Mouse (Mus musculus): ENCODE measurements around the gene Hadh.

Hadh gene

DNA sequence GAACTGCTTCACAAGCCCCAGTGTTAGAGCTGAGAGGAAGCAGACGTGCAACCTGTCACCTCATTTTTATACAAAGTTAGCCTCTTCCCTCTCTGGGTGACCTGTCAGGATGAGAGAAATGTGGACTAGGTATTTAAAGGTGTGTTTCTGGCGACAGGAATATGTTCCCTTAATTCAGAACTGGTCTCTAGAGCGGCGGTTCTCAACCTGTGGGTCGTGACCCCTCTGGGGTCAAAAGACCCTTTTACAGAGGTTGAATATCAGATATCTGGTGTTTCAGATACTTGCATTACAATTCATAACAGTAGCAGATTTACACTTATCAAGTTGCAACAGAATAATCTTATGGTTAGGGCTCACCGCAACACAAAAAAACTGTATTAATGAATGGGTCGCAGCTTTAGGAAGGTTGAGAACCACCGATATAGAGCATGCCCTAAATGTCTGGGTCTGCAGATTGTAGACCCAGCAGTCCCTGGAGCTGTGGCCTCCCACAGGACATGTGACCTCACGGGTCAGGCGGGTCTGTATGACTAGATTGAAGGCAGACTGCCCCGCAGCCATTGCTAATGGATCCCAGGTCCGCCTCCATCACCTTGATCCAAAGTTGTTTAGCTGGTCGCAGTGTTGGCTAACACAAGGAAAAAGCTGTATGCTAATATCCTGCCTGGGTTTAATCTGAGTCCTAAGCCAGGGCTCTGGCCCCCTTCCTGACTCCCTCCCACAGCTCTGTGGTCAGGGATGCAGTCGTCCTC, 53.1 kb downstream of the Hadh start:
- no peak for DNase-seq (ENCODE audit: low read depth, low spot score)

DNA sequence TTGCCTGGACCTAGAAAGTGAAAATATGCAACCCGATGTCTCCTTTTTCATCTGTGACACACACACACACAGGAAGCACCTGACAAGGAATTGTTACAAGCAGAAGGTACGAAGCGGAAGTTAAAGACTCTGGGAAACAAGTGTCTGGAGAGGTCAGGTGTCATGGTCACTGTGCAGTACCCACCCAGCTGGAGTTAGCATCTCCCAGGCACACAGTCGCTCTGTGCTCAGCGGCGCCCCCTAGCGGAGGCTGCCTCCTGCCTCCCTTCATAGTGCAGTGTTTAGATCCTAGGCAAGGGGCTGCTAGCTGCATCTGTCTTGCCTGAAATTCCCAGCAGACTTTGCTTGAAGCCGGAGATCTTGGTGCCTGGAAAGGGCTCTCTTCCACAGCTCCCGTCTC, 57.1 kb downstream of the Hadh start:
- no peak for DNase-seq (ENCODE audit: low read depth, low spot score)

DNA sequence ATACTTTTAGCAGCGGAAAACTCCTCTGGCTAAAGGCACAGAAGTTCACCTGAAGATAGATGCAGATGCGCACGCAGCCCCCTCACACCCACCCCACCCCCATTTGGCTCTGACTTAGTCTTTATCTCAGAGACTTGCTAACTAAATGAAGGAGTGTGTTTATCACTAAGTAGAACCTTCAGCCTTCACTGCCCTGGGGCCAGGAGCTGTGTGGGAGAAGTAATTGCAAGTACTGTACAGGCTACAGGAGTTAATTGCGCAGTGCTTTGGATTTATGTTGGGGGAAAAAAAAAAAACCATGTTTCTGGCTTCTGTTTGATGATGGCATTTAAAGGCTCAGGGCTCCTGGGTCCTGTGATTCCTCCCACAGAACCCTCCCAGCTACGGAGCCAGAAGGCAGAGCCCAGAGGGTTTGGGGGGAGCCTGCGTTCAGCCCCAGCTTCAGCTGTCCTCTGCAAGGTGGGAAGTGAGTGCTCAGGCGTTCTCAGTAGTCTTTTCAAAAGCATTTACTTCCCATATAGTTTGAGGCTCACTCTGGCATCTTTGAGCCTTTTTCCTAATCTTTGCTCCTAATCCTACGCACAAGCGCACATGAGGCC, 57.7 kb downstream of the Hadh start:
- DNase-seq (ENCODE audit: low read depth, low spot score) = no peak

DNA sequence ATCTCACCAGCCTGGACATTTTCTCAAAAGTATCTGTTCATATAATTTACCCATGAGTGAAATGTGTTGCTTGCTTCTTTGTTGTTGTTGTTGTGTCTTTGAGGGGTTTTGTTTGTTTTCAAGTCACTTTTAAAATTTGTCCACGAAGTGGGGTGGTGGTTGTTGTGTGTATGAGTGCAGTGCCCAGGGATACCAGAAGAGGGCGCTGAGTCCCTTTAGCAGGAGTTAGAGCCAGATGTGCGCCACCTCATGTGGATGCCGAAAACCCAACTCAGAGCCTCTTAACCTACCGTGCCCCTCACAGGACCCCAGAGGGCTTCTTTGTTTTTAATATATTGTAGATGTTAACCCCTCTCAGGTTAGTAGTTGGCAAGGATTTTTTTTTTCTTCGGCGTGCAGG, 59.7 kb downstream of the Hadh start:
- no peak for DNase-seq (ENCODE audit: low read depth, low spot score)

DNA sequence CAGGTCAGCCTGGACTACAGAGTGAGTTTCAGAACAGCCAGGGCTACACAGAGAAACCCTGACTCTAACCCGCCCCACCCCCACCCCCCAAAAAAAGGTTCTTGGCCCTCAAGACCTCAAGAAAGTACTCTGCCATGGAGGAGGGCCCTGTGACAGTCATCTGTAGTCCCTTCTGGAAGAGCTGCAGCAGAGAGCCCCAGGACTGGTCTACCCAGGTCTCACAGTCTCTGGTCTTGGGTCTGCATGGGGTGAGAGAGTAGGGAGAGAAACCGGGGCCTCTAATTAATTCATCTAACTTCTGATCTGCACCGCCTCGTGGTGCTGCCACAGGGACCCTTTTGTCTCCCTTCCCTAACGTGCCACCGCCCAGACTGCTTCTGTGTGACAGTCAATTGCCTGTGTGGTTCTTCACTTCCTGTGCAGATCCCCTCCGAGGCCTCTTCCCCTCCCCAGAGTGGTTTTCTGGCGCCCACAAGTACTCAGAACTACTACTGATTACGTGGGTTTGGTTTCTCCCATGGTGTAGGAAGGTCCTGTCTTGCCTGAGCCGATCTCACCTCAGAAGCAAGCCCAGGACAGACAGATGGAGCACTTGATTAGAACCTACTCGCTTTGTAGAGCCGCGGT, 63.5 kb downstream of the Hadh start:
- DNase-seq (ENCODE audit: low read depth, low spot score) = no peak

DNA sequence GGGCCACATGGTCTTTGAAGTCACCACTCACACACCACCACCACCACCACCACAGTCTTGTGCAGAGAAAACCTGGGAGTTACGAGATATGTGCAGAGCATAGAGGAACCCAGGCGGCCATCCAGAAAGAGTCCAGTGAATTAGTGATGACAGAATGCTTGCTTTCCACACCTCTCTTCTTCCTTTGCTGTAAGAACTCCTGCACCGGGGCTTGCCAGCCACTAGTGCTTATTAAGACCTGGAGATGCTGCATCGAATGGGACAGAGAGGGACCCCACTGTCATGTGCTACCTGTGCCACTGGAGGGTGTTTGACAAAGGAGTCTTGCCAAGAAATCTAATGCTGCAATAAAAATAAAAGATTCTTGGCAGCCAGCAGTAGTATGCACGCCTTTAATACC, 64.1 kb downstream of the Hadh start:
- no peak for DNase-seq (ENCODE audit: low read depth, low spot score)

DNA sequence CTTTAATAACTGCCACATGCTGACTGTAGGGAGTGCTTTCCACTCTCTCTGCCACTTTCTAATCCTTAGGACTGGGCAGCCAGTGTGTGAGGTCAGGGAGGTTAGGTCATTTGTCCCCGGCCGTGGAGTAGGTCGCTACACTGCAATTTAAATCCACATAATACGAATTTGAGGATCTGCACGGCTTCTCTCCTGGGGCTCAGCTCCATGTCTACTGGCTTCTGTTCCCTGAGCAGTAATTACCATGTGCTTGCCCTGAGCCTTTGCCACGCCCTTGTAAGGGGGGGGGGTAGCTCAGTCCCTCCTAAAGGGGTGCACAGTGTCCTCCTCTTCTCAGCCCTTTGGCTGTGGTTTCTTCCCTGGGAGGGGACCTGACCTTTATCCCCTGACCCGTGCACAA, 69.6 kb downstream of the Hadh start:
- DNase-seq (ENCODE audit: low read depth, low spot score) = no peak

DNA sequence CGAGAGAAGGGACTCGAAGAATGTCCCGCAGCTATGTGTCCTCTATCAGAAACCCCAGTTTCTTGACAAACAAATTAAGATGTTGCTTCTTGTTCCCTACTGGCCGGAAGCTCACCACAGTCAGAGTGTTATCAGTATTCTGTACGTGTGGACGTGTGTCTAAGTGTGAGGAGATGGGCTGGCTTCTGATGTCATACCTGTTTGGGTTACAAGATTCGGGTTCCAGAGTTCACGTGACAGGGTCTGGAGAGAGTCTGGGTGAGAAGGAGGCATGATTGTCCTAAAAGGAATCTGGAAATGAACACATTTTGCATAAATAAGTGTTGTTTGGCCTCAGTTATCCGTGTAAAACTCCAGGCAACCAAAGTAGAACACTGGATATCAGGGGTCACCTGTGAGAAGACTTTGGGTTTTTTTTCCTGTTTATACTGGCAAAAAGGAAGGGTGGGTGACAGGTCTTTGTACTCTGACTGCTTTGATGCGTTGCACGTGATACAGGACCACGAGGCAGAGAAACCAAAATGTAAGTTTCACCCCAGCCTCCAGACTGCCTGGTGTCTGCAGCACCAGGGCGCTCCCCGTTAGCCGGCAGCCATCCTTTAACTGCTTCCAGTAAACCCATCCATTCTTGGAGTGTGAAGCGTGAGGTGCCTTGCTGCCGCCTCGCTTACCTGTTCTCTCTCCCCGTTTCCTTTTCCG, 72.2 kb downstream of the Hadh start:
- no peak for DNase-seq (ENCODE audit: low read depth, low spot score)

DNA sequence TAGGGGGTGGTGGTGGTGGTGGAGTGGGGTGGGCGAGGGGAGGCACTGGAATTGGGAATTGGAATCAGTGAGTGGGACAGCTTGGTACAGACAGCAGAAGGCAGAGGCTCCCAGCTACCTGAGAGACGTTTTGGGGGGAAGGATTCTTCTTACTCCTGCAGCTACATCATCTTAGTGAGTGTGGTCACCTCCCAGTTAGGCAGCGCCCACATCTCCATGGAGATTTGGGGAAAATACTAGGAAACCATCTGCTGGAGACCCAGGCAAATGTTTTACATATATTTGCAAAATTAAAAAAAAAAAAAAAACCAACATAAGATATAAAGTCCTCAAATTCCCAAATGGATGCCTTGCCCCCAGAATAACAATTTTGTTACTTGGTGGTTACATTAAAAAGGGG, 72.9 kb downstream of the Hadh start:
- DNase-seq (ENCODE audit: low read depth, low spot score) = no peak

DNA sequence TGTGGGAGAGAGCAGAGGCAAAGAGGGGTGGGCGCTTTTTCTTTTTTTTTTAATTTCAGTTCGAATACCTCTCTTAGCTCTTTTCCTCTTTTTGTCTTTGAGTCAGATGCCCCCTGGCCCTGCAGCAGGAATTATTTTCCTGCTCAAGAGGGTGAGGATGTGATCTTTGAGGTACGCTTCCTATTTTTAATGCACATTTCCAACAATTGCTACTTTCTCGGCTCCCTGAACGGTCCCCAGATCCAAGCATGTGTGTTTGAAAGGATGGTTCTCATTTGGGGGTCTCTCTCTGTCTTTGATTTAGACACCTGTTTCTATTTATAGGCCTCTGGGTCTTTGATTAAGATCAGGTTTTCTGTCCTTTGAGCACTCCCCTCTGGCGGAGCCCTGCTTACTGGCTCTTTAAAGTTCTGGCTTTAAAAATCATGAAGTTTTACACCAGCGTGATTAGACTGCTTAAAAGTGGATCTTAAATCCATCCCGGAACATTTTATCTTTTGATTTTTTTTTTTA, 75.3 kb downstream of the Hadh start:
- DNase-seq (ENCODE audit: low read depth, low spot score) = no peak

DNA sequence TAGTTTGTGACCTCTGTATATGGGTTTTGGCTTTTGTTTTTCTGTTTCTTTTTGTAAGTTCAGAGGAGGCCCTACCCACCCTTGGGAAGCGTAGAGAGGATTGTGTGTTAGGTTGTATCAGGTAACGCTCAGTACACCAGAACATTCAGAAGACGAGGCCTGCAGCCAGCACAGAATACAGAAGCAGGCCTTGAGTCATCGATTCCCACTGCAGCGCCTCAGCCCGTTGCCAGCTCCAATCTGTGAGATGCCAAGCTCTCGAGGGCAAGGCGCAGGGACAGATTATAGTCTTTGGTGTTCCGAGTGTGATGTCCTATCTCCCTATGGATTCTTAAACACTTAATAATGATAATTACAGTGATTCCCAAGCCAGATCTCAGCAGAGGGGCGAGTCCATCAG, 75.9 kb downstream of the Hadh start:
- no peak for DNase-seq (ENCODE audit: low read depth, low spot score)

DNA sequence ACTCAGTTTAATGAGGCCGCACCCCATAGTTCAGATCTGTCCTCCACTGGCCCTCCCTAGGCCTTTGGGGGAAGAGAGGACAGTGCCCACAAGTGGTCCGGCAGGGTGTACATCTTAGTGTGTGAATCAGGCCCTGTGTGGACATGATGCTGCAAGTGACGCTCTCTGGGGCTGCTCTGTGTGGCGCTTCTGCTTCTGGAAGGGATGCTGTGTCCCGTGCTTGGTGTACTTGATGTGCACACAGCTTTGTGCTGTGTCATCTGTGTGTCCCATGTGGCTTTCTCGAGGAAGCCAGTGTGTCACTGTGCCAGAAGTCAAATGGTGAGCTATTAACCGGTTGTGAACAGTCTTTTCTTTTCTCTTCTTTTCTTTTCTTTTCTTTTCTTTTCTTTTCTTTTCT, 80.4 kb downstream of the Hadh start:
- DNase-seq (ENCODE audit: low read depth, low spot score) = no peak

DNA sequence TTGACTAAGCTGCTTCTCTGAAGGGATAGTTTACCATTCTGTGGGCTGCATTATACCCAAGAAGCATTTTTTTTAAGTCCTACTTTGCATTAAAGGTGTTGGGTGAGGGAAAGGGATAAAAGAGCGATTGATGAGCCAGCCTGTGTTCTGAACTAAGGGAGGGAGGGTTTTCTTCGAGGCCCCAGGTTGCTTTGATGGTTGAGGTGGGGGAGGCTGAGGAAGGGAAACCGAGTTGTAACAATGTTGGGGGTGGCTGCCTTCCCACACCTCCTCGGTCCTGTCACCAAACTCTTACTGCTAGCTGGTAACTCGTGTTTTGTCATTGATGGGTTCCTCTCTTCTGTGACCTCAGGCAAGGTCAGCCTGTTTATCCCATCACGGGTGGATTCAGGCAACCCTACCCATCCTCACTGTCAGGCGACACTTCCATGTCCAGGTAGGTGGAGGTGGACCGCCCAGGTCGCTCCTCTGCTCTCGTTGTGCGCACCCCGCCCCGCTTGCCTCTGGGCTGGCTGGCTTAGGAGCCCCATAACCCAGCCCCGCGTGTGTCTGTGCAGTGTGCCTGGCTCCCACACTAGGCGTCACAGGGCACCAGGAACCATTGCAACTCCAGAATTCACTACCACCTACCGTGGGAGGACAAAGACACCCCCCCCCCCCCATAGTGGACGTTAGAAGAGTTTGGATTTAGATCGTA, 81.1 kb downstream of the Hadh start:
- no peak for DNase-seq (ENCODE audit: low read depth, low spot score)

DNA sequence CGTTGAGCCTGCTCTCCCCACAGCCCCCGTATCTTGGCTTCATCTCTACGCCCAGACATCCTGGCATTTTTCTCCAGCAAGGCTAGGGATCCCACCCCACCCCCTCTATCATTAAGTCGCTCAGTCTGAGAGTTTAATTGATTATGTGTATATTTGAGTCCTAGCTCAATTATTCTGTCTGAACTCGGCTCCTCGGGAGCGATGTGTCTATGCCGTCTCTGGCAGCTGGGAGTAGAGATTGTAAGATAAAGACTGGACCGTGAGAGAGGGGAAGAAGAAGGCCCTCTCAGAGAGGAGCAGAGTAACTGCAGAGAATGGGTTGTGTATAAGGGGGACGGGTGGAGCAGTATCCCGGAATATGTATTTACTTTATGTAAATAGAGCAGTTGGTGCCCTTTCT, 81.7 kb downstream of the Hadh start:
- DNase-seq (ENCODE audit: low read depth, low spot score) = no peak

DNA sequence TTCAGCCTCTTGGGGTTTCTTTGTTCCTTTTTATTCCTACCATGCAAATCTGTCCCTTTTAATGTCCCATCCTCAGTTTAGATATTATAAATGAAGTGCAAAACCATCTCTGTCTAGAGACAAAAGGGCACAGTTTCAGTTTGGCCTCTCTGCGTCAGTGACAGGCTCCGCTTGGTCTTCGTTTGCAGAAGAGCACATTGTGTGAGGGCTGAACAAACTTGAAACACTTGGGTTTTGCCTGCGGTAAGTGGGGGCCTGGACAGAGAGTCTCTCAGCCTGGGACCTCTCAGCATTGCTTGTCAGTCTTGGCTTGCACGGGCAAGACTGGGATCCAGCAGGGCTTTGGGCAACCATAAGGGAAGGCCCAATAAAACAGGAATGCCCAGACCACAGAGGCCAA, 85.7 kb downstream of the Hadh start:
- no peak for DNase-seq (ENCODE audit: low read depth, low spot score)

Measured in retina, adult 2 months (tissue).